Mouse (Mus musculus) ES-E14 (cell line): Measurements from ENCODE around the gene Nmnat1. TPM values are rescaled to one million over a fixed set of nuclear protein-coding genes. Genes with fewer than 3 reads are reported as not detected.
"Not testable (repeated sequence)": the region's sequence is repeated elsewhere in the genome, so short reads cannot be mapped to it uniquely, and the experiment has no call there.

Experiments used
- DNase-seq: peaks from one replicate; pipeline ENCODE4 v3.0.0-alpha.2; 2013; ENCODE audit warnings: low read depth, low spot score
- H3K27ac ChIP-seq: 2 replicates; pipeline ENCODE4 v1.5.1; 2012; ENCODE audit warnings: low read depth, mild to moderate bottlenecking, low read length, moderate library complexity, mixed read lengths; ENCODE audit not compliant: poor library complexity, insufficient read depth, severe bottlenecking
- H3K36me3 ChIP-seq: 2 replicates; pipeline ENCODE4 v1.6.1; 2012; ENCODE audit warnings: mild to moderate bottlenecking, low read length, moderate library complexity, mixed read lengths; ENCODE audit not compliant: control insufficient read depth, poor library complexity, insufficient read depth, severe bottlenecking
- H3K4me1 ChIP-seq, 2 experiments: fragments of 150-350 bp in 1 of 2; sonication (generic) in 1 of 2; 2 replicates each; pipeline ENCODE4 v1.6.1; 2012; ENCODE audit warnings: low read length in 2 of 2, mild to moderate bottlenecking in 1 of 2, mixed read lengths in 1 of 2; ENCODE audit not compliant: control insufficient read depth in 2 of 2, insufficient read depth in 2 of 2, poor library complexity in 1 of 2
- H3K4me3 ChIP-seq, 2 experiments: fragments of 150-350 bp in 1 of 2; sonication (generic) in 1 of 2; 2 replicates each; pipeline ENCODE4 v1.5.1; 2012; ENCODE audit warnings: low read length in 2 of 2, low read depth in 1 of 2, mild to moderate bottlenecking in 1 of 2, mixed read lengths in 1 of 2; ENCODE audit not compliant: insufficient read depth in 1 of 2, poor library complexity in 1 of 2, severe bottlenecking in 1 of 2
- H3K9ac ChIP-seq: 2 replicates; pipeline ENCODE4 v1.6.1; 2012; ENCODE audit warnings: low read depth, mild to moderate bottlenecking, low read length, mixed read lengths; ENCODE audit not compliant: poor library complexity, insufficient read depth, severe bottlenecking
- H3K9me3 ChIP-seq: fragments of 150-350 bp; sonication (generic); 2 replicates; pipeline ENCODE4 v1.6.1; 2012; ENCODE audit warnings: low read depth, mild to moderate bottlenecking, low read length; ENCODE audit not compliant: control insufficient read depth, insufficient read depth
- CHD2 ChIP-seq: IDR thresholded peaks from 2 replicates; pipeline ENCODE4 v1.6.1; 2014; ENCODE audit warnings: mild to moderate bottlenecking, low read depth, low read length, inconsistent platforms
- HCFC1 ChIP-seq: IDR thresholded peaks from 2 replicates; pipeline ENCODE4 v1.6.1; 2012; ENCODE audit warnings: low read length, inconsistent platforms, borderline replicate concordance; ENCODE audit not compliant: insufficient read depth
- MAFK ChIP-seq: IDR thresholded peaks from 2 replicates; pipeline ENCODE4 v1.6.1; 2014; ENCODE audit warnings: mild to moderate bottlenecking, low read depth, low read length, inconsistent platforms; ENCODE audit not compliant: insufficient read depth
- ZC3H11A ChIP-seq: IDR thresholded peaks from 2 replicates; pipeline ENCODE4 v1.6.1; 2012; ENCODE audit warnings: low read depth, mild to moderate bottlenecking, inconsistent platforms, low read length, borderline replicate concordance
- ZNF384 ChIP-seq: IDR thresholded peaks from 2 replicates; pipeline ENCODE4 v1.6.1; 2012; ENCODE audit warnings: low read depth, low read length, inconsistent platforms
- in situ Hi-C, 2 experiments: fragments of 600-800 bp; cut with MboI; formaldehyde crosslinking; loops; one replicate each; pipeline ENCODE4 v1.15.1; 2025; ENCODE audit warnings: low sequenced_read_pairs in 2 of 2, inconsistent platforms in 1 of 2; ENCODE audit not compliant: unreplicated experiment in 2 of 2
- total RNA-seq: library from RNA; depleted of rRNA; stranded (reverse); fragments of 300-350 nt; gene quantifications from 2 replicates; pipeline ENCODE4 v1.2.3, GENCODE M21; 2012

The Nmnat1 gene
- total RNA-seq, 1 experiment = 11.0 TPM

DNA sequence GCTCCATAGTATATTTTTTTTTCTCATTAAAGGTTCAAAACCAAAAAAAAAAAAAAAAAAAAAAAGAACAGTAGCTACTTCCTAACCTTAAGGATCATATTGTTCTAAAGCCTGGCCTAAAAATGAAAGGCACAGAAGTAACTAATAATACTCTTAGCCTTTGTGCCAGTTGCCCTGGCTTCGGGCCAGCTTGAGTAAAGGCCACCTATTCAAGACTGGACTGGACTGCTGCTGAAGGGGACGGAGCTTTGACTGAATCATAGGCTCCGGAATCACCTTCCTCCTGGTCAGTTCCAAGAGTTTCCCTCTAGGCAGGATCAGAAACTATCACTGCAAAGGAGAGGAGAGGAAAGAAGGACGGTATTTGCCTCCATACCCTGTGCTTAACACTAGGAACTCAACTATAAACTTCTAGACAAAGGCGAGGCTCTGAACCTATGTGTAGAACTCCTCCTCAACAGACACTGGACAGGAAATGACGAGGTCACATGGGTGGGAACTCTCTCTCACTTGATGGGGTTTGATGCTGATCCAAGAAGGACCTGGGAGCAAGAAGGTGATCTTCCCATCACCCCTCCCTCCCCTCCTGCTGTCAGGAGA lies 27.1 kb downstream of the Nmnat1 start:
- peaks cover 0 to 6% of the 10 kb centered on the region in 2 experiments; a peak in 2 of 4 replicates for H3K4me1 ChIP-seq
- no peak for TF ChIP-seq ZC3H11A
- TF ChIP-seq HCFC1 = no peak
- no peak for TF ChIP-seq MAFK
- TF ChIP-seq CHD2 = no peak
- TF ChIP-seq ZNF384 = no peak
- no peak overlapping the region for H3K4me3 ChIP-seq
- H3K27ac ChIP-seq = no peak overlapping the region
- H3K9me3 ChIP-seq = no peaks in the 10 kb centered on the region
- H3K36me3 ChIP-seq = no peaks in the 10 kb centered on the region
- H3K9ac ChIP-seq = no peak overlapping the region
- in situ Hi-C loops = no loop called here
- DNase-seq = no peak

GRCm38 (mm10) chr4:149457163-149457562 lies 27.8 kb downstream of the Nmnat1 start:
- DNase-seq, H3K9ac ChIP-seq, H3K27ac ChIP-seq, H3K4me3 ChIP-seq, in situ Hi-C loops, H3K36me3 ChIP-seq, H3K4me1 ChIP-seq, H3K9me3 ChIP-seq: not testable (repeated sequence)

- Histone ChIP-seq H3K9ac (peak within 1 kb of the TSS; percentile 16; the same call in 1 of the 2 replicates), H3K36me3 (no peaks in the 10 kb centered on the region), H3K27ac (no peak within 1 kb of the TSS), H3K4me3 (peak within 1 kb of the TSS; percentile 32 to 42), H3K9me3 (no peaks in the 10 kb centered on the region), H3K4me1 (peaks cover 0 to 8% of the 10 kb centered on the region in 2 experiments; a peak in 2 of 4 replicates)
- no peak for TF ChIP-seq MAFK
- TF ChIP-seq CHD2 = no peak
- TF ChIP-seq HCFC1 = no peak
- TF ChIP-seq ZNF384 = no peak
- no peak for TF ChIP-seq ZC3H11A
- in situ Hi-C loops = no loop called here
- DNase-seq = no peak
Observed at GRCm38 (mm10) chr4:149454879-149455278, 30.1 kb downstream of the Nmnat1 start, which contains the start of gene Rbp7. Gene Rbp7 (minus strand): TSS chr4:149454978.

GRCm38 (mm10) chr4:149454263-149454662 lies 30.7 kb downstream of the Nmnat1 start:
- DNase-seq = no peak
- H3K36me3 ChIP-seq = no peaks in the 10 kb centered on the region
- no peak overlapping the region for H3K27ac ChIP-seq
- in situ Hi-C loops = no loop called here
- H3K4me1 ChIP-seq = peaks cover 0 to 8% of the 10 kb centered on the region in 2 experiments; a peak in 2 of 4 replicates
- H3K9me3 ChIP-seq = no peaks in the 10 kb centered on the region
- TF ChIP-seq ZNF384 = no peak
- TF ChIP-seq CHD2 = no peak
- no peak for TF ChIP-seq ZC3H11A
- TF ChIP-seq HCFC1 = no peak
- TF ChIP-seq MAFK = no peak
- peak overlapping the region; percentile 32 to 42 for H3K4me3 ChIP-seq
- H3K9ac ChIP-seq = peak overlapping the region; percentile 16; the same call in 1 of the 2 replicates

DNA sequence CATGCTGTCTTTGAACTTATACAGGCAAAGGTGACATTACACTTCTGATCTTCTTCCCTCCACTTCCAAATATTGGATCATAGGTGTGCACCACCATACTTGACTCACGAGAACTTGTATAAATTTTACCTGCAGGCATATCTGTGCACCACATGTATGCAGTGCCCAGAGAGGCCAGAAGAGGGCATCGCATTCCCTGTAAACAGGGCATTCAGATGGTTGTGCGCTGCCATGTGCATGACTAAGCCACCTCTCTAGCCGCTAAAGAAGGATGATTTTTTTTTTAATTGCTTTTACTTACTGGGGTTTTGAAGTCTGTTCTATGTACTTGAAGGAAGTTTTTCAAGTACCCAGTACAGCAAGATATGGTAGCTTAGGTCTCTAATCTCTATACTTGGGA lies 31.3 kb downstream of the Nmnat1 start:
- no peak for TF ChIP-seq CHD2
- TF ChIP-seq MAFK = no peak
- TF ChIP-seq ZC3H11A = no peak
- no peak for TF ChIP-seq ZNF384
- TF ChIP-seq HCFC1 = no peak

More for the DNA sequence above, 31.3 kb downstream of the Nmnat1 start:
- Histone ChIP-seq H3K4me3 (no peak overlapping the region), H3K9me3 (no peaks in the 10 kb centered on the region), H3K27ac (no peak overlapping the region), H3K9ac (no peak overlapping the region), H3K4me1 (peaks cover 0 to 8% of the 10 kb centered on the region in 2 experiments; a peak in 2 of 4 replicates), H3K36me3 (no peaks in the 10 kb centered on the region)
- in situ Hi-C loops = no loop called here
- peak; percentile 68 for DNase-seq
